Mouse (Mus musculus): ENCODE data around the gene Wnt7a.

Wnt7a gene

GRCm38 (mm10) chr6:91389141-91389540, 22.0 kb downstream of the Wnt7a start:
- DNase-seq (ENCODE audit: low read depth in 2 of 2, low spot score in 2 of 2), result no peak

GRCm38 (mm10) chr6:91384415-91384814, 26.7 kb downstream of the Wnt7a start:
- no peak for DNase-seq (ENCODE audit: low read depth in 2 of 2, low spot score in 2 of 2)

DNA sequence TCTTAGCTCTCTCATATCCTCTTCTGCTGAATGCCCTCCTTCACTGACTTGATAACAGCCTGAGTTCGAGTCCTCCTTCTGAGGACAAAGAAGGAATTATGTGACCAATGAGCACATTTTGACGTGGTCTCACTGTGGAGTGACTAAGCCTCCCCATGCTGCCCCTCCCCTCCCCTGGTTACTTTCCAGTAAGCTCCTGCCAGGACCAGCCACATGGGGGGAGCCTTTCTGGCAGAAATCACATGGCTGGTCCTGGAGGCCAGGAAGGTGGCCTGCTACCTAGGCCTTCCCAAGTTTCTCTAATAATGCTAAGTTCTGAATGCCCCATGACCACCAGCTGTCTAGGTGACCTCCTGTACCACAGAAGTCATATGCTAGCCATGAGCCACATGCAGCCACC, 27.3 kb downstream of the Wnt7a start:
- DNase-seq (ENCODE audit: low read depth in 2 of 2, low spot score in 2 of 2), result no peak

DNA sequence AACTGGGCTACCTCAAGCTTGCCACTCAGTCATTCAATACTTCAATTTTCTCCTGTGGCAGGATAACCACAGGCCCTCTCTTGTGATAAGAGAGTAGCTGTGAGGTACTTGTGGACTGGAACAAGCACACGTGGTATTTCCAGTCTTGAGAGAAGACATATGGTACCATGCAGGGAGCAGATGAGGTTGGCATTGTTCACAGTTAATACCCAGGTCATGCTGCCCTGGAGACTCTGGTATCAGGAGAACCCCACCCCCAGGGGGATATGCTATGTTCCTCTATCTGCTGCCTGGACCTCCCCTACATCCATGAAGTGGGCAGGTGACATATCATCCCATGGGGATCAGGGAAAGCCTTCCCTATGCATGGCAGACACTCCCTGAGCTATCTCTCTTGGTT, 27.9 kb downstream of the Wnt7a start:
- DNase-seq (ENCODE audit: low read depth in 2 of 2, low spot score in 2 of 2), result no peak

- no peak for DNase-seq (ENCODE audit: low read depth in 2 of 2, low spot score in 2 of 2)
Observed at GRCm38 (mm10) chr6:91379871-91380270, 31.3 kb downstream of the Wnt7a start.

GRCm38 (mm10) chr6:91379266-91379665, 31.9 kb downstream of the Wnt7a start:
- no peak for DNase-seq (ENCODE audit: low read depth in 2 of 2, low spot score in 2 of 2)

DNA sequence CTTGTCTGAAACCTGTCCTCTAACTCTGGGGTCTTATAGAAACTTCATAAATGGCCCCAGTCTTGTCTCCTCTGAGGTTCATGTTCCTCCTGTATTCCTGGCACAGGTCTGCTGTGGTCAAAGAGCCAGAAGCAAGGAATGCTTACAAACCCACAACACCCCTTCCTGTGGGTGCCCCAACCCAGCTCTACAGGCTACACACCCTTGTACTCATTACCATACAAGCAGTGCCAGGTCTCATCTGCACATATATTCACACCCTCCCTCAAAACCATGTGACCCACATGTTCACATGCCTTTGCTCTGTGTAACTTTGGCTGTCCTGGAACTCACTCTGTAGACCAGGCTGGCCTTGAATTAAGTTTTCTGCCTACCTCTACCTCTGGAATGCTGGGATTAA, 38.2 kb downstream of the Wnt7a start:
- no peak for DNase-seq (ENCODE audit: low read depth in 2 of 2, low spot score in 2 of 2)

- no peak for DNase-seq (ENCODE audit: low read depth in 2 of 2, low spot score in 2 of 2)
Observed at GRCm38 (mm10) chr6:91372586-91372971, 38.6 kb downstream of the Wnt7a start.

- DNase-seq (ENCODE audit: low read depth in 2 of 2, low spot score in 2 of 2), result no peak
Observed at GRCm38 (mm10) chr6:91371912-91372585, 39.1 kb downstream of the Wnt7a start.

- DNase-seq (ENCODE audit: low read depth in 2 of 2, low spot score in 2 of 2), result no peak
Observed at GRCm38 (mm10) chr6:91366781-91367180, 44.4 kb downstream of the Wnt7a start.

DNA sequence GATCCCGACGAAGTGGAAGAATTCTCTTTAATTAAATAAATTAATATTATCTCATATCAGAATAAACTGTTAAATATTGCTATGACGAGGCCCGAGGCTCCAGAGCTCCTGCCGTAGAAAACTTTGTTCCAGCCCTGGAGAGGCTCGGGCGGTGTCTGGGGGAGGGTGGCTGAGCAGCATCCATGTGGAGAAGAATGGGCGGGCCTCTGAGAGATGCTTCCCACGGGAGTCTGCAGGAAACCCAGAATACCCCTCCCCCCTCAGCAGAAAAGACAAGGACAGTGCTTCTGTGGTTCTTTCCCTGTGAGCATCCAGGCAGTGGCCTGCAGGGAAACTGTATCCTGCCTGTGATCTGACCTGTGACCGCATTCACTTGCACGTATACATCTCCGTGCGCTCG, 45.7 kb downstream of the Wnt7a start:
- no peak for DNase-seq (ENCODE audit: low read depth in 2 of 2, low spot score in 2 of 2)

DNA sequence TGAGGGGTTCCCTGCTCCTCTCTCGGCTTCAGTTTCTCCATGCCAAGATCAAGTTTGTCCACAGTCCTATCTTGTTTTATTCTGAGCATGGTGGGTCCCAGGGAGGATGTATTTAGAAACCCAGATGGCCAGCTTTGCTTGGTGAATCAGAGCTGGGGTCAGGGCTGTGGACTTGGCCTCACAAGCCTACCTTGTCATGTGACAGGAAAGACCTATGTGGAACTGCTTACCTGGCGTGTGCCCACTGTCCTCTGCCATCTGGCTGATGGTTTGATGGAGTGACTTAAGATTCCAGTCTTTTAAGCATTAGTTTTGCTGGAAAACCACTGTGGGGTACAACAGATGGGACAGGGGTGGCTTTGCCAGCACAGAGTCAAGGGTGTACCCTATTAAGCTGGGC, 48.4 kb downstream of the Wnt7a start:
- DNase-seq (ENCODE audit: low read depth in 2 of 2, low spot score in 2 of 2), result no peak

- DNase-seq (ENCODE audit: low read depth in 2 of 2, low spot score in 2 of 2), result no peak
Observed at GRCm38 (mm10) chr6:91360998-91361397, 50.2 kb downstream of the Wnt7a start.

GRCm38 (mm10) chr6:91360371-91360690, 50.8 kb downstream of the Wnt7a start:
- DNase-seq (ENCODE audit: low read depth in 2 of 2, low spot score in 2 of 2), result no peak

DNA sequence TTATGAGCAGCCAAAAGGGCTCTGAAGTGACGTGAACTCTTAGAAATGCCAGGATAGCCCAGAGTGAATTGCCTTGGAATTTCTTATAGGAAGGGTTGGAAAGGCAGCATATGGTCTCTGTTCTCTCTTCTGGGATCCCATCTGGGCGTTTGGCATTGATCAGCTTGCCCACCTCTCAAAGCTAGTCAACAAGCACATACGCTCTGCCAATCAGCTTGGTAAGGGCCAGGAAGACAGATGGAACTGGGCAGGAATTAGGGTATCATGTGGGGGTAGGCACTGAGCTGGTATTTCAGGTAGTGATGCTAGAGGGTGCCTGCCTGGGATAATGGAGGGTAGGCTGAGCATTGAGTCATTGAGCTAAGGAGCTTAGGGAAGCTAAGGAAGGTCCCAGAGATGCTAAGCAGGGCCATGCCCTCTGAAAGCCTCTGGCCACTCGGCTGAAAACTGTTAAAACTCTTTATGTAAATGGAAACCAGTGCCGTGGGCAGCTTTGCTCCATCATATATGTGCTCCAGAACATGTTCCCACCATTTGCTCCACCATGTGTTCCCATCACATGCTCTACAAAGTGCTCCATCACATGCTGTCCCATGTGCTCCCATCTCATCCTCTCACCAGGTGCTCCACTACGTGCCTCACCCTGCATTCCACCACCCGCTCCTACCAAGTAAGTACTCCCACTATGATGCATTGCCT, 51.3 kb downstream of the Wnt7a start:
- DNase-seq (ENCODE audit: low read depth in 2 of 2, low spot score in 2 of 2), result no peak

DNA sequence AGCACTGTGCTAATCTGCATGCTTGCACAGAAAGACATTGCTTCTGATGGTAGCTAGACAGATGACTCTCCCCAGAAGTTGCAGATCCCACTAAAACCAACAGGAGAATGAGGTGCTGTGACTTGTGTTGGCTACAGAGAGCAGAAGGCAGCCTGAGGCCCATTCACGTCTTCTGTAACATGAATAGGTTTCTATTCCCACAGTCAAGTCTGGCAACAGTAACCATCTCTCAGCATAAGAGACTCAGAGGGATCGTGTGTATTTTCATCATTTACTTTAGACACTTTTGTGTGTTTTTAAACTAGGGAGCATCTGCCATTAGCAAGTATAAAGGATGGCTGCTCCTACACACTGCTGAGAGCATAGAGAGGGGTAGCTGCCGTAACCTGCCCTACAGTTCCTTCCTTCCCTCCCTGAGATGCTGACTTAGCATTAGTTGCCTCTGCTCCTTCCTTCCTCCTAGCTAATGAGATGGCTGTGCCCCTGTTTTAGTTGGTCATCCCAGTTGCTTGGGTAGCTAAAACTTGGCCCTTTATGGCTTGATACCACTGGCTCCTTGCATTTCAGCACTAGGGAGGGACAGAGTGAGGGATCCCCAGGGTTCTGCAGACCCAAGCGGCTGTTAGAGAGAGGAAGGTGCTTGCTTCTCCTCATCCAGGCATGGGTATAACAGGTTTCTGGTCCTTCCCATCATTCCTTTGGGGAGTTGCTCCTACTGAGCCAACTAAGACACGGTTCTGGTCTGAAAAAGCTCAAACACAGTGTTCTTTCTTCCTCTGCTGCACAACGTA, 52.1 kb downstream of the Wnt7a start:
- no peak for DNase-seq (ENCODE audit: low read depth in 2 of 2, low spot score in 2 of 2)

DNA sequence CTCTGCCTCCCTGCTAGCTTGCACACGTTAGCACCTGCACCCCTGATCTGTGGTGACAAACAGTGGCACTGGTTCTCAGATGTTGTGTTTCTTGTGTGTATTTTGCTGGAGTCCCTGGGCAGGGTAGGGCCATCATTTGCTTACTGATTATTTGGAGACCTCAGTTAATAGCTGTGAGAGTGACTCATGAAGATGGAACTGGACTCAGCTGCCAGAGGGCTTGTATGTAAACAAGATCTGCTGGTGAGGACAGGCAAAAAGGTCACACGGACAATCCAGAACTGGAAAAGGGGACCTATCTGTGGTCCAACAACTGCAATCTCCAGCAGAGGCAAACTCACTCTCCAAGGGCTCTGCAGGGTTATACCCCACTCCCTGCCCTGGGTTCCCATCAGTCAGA, 52.8 kb downstream of the Wnt7a start:
- DNase-seq (ENCODE audit: low read depth in 2 of 2, low spot score in 2 of 2), result no peak

DNA sequence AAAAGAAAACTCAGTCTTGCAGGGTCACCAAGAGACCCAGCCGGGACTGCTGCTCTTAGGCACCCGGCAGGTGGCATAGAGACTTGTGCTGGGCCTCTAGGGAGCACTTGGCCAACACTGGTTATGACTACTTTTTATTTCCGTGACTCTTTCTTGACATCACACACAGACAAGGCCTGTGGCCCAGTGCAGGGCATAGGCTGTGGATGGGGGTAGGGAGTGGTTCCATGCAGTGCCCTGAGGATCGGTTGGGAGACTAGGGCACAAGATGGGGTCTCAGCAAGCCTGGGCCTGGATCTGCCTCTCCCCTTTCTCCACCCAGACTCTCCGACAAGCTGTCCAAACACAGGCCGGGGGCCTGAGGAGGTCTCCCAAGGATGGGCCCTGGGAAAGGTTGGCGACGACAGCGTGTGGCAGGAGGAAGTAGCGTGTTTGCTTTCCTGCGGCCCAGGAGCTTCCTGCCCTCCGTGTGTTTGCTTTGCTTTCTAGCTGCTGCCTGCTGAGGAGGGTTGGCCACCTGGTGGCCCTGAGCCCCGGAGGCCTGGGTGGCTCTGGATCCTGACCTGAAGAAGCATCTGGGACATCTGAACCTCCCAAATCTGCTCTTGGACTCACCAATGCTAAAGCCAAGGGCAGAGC, 53.8 kb downstream of the Wnt7a start:
- DNase-seq (ENCODE audit: low read depth in 2 of 2, low spot score in 2 of 2), result no peak

- no peak for DNase-seq (ENCODE audit: low read depth in 2 of 2, low spot score in 2 of 2)
Observed at GRCm38 (mm10) chr6:91349620-91350019, 61.5 kb downstream of the Wnt7a start.

DNA sequence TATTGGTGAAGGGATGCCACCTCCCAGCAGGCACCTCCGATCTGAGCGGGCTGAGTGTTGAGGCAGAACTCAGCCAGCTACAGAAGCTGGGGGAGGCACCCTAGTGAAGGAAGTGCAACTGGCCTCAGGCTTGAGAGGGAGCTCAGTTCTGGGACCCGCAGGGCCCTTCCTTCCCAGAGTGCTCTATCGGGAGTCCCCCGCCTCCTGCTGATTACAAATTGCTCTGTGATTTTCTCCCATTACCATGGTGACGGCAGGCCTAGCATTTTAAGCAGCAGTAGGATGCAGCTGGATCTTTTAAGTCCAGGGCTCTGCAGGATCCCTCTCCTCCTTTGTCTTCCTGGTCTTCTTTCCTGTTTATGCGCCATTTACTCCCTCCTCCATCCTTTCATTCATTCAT, 63.4 kb downstream of the Wnt7a start:
- no peak for DNase-seq (ENCODE audit: low read depth in 2 of 2, low spot score in 2 of 2)

- no peak for DNase-seq (ENCODE audit: low read depth in 2 of 2, low spot score in 2 of 2)
Observed at GRCm38 (mm10) chr6:91346906-91347156, 64.3 kb downstream of the Wnt7a start.
